In genomic region chrX:74135263-74135662, GRCm38 (mm10) we compare ENCODE assay signal across 7 mouse cellular contexts. TPM values are rescaled to one million over a fixed set of nuclear protein-coding genes. Genes with fewer than 3 reads are reported as not detected.
DNase-seq lines count a peak whose midpoint lies in the region; ATAC-seq and TF ChIP-seq lines count a peak whose summit lies in the region.
"Not testable (repeated sequence)": the region's sequence is repeated elsewhere in the genome, so short reads cannot be mapped to it uniquely, and the experiment has no call there.

Gene Mecp2, minus strand, starts transcription at chrX:74135363.

- H3K36me3 ChIP-seq in forebrain, embryonic 11.5 days (ENCODE audit: control insufficient read depth, insufficient read depth, low read length); hindbrain, embryonic 11.5 days (ENCODE audit: control insufficient read depth, insufficient read depth, low read length); lung, embryonic 14.5 days (ENCODE audit: insufficient read depth): not testable (repeated sequence)

- not testable (repeated sequence) for TF ChIP-seq CTCF in lung, embryonic 14.5 days (IDR thresholded peaks at IDR 0.05; ENCODE audit: low read depth)

- ATAC-seq in forebrain, embryonic 11.5 days (replicated peaks; ENCODE audit: low FRiP score); hindbrain, embryonic 11.5 days (ENCODE audit: low FRiP score); lung, embryonic 14.5 days (ENCODE audit: insufficient read depth); monocyte, adult 5-6 weeks (replicated peaks; ENCODE audit: insufficient number of reproducible peaks, low FRiP score, low TSS enrichment, poor library complexity, severe bottlenecking): not testable (repeated sequence)

- WGBS in forebrain, embryonic 11.5 days: 35% methylated on average over 1 of the region's 1 CpGs
- WGBS in hindbrain, embryonic 11.5 days: 40% methylated on average over 1 of the region's 1 CpGs
- 28% methylated on average over 1 of the region's 1 CpGs for WGBS in lung, embryonic 14.5 days

- not testable (repeated sequence) for DNase-seq in adrenal gland, postnatal 4 days (ENCODE audit: low spot score in 2 of 2); forebrain, embryonic 11.5 days (ENCODE audit: low spot score); heart, adult 18-20 months; hindbrain, embryonic 11.5 days (ENCODE audit: low spot score); layer of hippocampus, postnatal 14 days (ENCODE audit: low spot score in 2 of 2); lung, embryonic 14.5 days

- not testable (repeated sequence) for H3K27me3 ChIP-seq in forebrain, embryonic 11.5 days (ENCODE audit: control insufficient read depth, insufficient read depth, low read length); hindbrain, embryonic 11.5 days (ENCODE audit: control insufficient read depth, insufficient read depth, low read length); lung, embryonic 14.5 days (ENCODE audit: insufficient read depth, low read length)

- H3K27ac ChIP-seq in forebrain, embryonic 11.5 days (ENCODE audit: low read depth, low read length); hindbrain, embryonic 11.5 days (ENCODE audit: low read depth, low read length); lung, embryonic 14.5 days (ENCODE audit: low read depth): not testable (repeated sequence)

- H3K4me3 ChIP-seq in forebrain, embryonic 11.5 days (ENCODE audit: low read depth, low read length); hindbrain, embryonic 11.5 days (ENCODE audit: low read depth, low read length); lung, embryonic 14.5 days (ENCODE audit: low read depth, low read length): not testable (repeated sequence)

- H3K9ac ChIP-seq in forebrain, embryonic 11.5 days (ENCODE audit: low read length); hindbrain, embryonic 11.5 days (ENCODE audit: low read depth, low read length); lung, embryonic 14.5 days: not testable (repeated sequence)

- not testable (repeated sequence) for H3K4me2 ChIP-seq in forebrain, embryonic 11.5 days (ENCODE audit: low read depth, low read length, severe bottlenecking); hindbrain, embryonic 11.5 days (replicated peaks; ENCODE audit: low read depth, low read length); lung, embryonic 14.5 days

- H3K4me1 ChIP-seq in forebrain, embryonic 11.5 days (replicated peaks; ENCODE audit: control insufficient read depth, insufficient read depth, low read length); hindbrain, embryonic 11.5 days (replicated peaks; ENCODE audit: control insufficient read depth, insufficient read depth, low read length); lung, embryonic 14.5 days (ENCODE audit: insufficient read depth): not testable (repeated sequence)

- not testable (repeated sequence) for H3K9me3 ChIP-seq in forebrain, embryonic 11.5 days (ENCODE audit: control insufficient read depth, low read length); hindbrain, embryonic 11.5 days (ENCODE audit: control insufficient read depth, low read length); lung, embryonic 14.5 days (ENCODE audit: low read depth, low read length)

RNA-seq across cellular contexts. Expression of gene Mecp2, which starts in this region (rescaled TPM):
- 10 to 100 TPM; 41.1 to 45.1 TPM for total RNA-seq in adrenal gland, postnatal 4 days (2021)
- polyA plus RNA-seq in forebrain, embryonic 11.5 days (2014; fragmentation: Nextera tagmentation; extraction: Ambion mirVana): 17.0 and 19.8 TPM in 2 replicates
- total RNA-seq in heart, adult 18-20 months (2021): 10 to 100 TPM; 25.7 to 30.4 TPM
- polyA plus RNA-seq in hindbrain, embryonic 11.5 days (2014; fragmentation: Nextera tagmentation; extraction: Ambion mirVana): 14.4 and 15.8 TPM in 2 replicates
- total RNA-seq in layer of hippocampus, postnatal 14 days (2021): 10 to 100 TPM; 75.0 to 77.6 TPM
- polyA plus RNA-seq in lung, embryonic 14.5 days (2014; fragmentation: Nextera tagmentation; extraction: Ambion mirVana): 11.6 and 11.9 TPM in 2 replicates
- 22.6 to 35.0 TPM (median 27.3 TPM) in 3 replicates for total RNA-seq in monocyte, adult 5-6 weeks (2017)
